Mouse (Mus musculus) hindbrain, embryonic 13.5 days (tissue): ENCODE results near the gene Ang. TPM values are rescaled to one million over a fixed set of nuclear protein-coding genes. Genes with fewer than 3 reads are reported as not detected.
"Not testable (repeated sequence)": the region's sequence is repeated elsewhere in the genome, so short reads cannot be mapped to it uniquely, and the experiment has no call there.

Source experiments
- ATAC-seq: fragments of 200-750 bp; cut with Nextera tagmentation; 2 replicates; pipeline ENCODE4 v1.8.0; 2017; ENCODE audit warnings: moderate TSS enrichment; ENCODE audit not compliant: low FRiP score
- H3K27ac ChIP-seq: fragments of 300-500 bp; sonication (generic); 2 replicates; pipeline ENCODE4 v1.5.1; 2015; ENCODE audit warnings: inconsistent platforms, mild to moderate bottlenecking, moderate library complexity
- H3K27me3 ChIP-seq: fragments of 300-500 bp; sonication (generic); 2 replicates; pipeline ENCODE4 v1.6.1; 2015; ENCODE audit warnings: mild to moderate bottlenecking, inconsistent platforms
- H3K36me3 ChIP-seq: fragments of 300-500 bp; sonication (generic); 2 replicates; pipeline ENCODE4 v1.6.1; 2015; ENCODE audit warnings: mild to moderate bottlenecking, inconsistent platforms
- H3K4me1 ChIP-seq: fragments of 300-500 bp; sonication (generic); replicated peaks from 2 replicates; pipeline ENCODE4 v1.6.1; 2015; ENCODE audit warnings: inconsistent platforms
- H3K4me2 ChIP-seq: fragments of 300-500 bp; sonication (generic); 2 replicates; pipeline ENCODE4 v1.6.1; 2015; ENCODE audit warnings: inconsistent platforms, mild to moderate bottlenecking, moderate library complexity
- H3K4me3 ChIP-seq: fragments of 300-500 bp; sonication (generic); 2 replicates; pipeline ENCODE4 v1.5.1; 2015; ENCODE audit warnings: mild to moderate bottlenecking, inconsistent platforms
- H3K9ac ChIP-seq: fragments of 300-500 bp; sonication (generic); 2 replicates; pipeline ENCODE4 v1.6.1; 2015; ENCODE audit warnings: mild to moderate bottlenecking, inconsistent platforms
- H3K9me3 ChIP-seq: fragments of 300-500 bp; sonication (generic); 2 replicates; pipeline ENCODE4 v1.6.1; 2016; ENCODE audit warnings: inconsistent platforms
- WGBS: fragments of 180-500 bp; shearing (Covaris S2); methylation state at CpG from one replicate; pipeline ENCODE4 v1.1.7; 2015; 5-methylcytosine and 5-hydroxymethylcytosine counted together
- polyA plus RNA-seq: library from polyadenylated mRNA; unstranded; fragments of >200 nt; fragmentation: Nextera tagmentation; extraction: Ambion mirVana; gene quantifications from 2 replicates; pipeline ENCODE4 v1.2.1, GENCODE M21; 2015

The Ang gene
- polyA plus RNA-seq, 1 experiment from 2014 or later: 4.1 TPM

GRCm38 (mm10) chr14:51090077-51090781 is 721 bp upstream of the Ang start:
- ATAC-seq: peak; percentile 52
- H3K27ac ChIP-seq: peak overlapping the region; percentile 76
- H3K9me3 ChIP-seq: no peaks in the 10 kb centered on the region
- 0 out of 2 replicates have a peak, but pooled peaks cover 8% of the 10 kb centered on the region for H3K27me3 ChIP-seq
- H3K4me1 ChIP-seq: peaks cover 13% of the 10 kb centered on the region; the same call in 1 of the 2 replicates
- H3K4me2 ChIP-seq: peak overlapping the region; percentile 82
- H3K36me3 ChIP-seq: no peaks in the 10 kb centered on the region
- WGBS: 1% methylated on average over 27 of the region's 27 CpGs
- H3K9ac ChIP-seq: peak overlapping the region; percentile 68
- peak overlapping the region; percentile 63 for H3K4me3 ChIP-seq

DNA sequence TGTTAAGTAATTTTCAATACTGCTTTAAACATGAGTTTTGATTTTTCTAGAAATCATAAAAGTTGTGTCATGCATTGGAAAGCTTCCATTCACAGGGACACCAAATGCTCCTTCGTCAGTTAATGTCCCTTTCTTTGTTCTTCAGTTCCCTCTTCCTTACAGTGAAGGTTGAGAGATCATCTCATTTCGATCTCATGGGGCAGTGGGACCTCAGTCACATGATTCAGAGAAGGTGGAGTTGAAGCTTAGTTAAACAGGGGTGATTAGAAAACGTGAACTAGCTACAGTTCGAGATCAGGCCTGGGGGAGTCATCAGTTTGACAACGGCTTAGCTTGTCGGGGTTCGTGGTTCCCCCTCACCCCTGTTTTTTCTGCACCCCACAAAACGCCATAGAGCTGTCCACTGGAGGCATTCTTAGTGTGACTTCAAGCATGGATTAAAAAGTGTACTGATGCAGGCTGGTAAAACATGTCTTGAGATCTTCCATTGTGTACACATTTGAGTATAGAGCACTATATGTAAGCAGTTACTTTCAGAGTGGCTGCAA is 1.2 kb downstream of the Ang start:
- H3K36me3 ChIP-seq: no peaks in the 10 kb centered on the region
- no peak overlapping the region for H3K27ac ChIP-seq
- H3K4me2 ChIP-seq: peak overlapping the region; percentile 82
- no peaks in the 10 kb centered on the region for H3K27me3 ChIP-seq
- H3K9ac ChIP-seq: no peak overlapping the region
- no peak for ATAC-seq
- H3K9me3 ChIP-seq: no peaks in the 10 kb centered on the region
- H3K4me3 ChIP-seq: peak overlapping the region; percentile 63; the same call in 1 of the 2 replicates
- H3K4me1 ChIP-seq: peaks cover 13% of the 10 kb centered on the region; the same call in 1 of the 2 replicates
- WGBS: 60% methylated on average over 8 of the region's 8 CpGs

DNA sequence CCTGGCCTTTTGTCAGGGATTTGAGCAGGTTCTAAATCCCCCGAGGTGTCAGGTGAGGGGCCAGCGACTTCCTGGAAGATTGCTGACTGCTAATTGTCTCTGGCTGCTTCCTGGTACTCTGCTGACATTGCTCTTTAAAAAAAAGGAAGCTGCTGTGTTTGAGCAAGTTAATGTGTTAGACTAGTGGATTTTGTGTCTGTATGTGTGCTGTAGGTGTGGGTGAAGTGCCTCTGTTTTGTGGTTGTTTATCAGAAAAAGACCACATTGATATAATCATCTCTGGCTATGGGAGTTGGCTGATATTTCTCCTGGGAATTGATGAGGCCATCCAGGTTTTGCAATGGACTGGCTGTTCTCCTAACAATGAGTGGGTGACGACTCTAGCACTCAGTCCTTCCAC is 2.5 kb downstream of the Ang start:
- no peak for ATAC-seq
- H3K36me3 ChIP-seq: no peaks in the 10 kb centered on the region
- 0 out of 2 replicates have a peak, but pooled peaks cover 9% of the 10 kb centered on the region for H3K4me1 ChIP-seq
- H3K27me3 ChIP-seq: no peaks in the 10 kb centered on the region
- no peak overlapping the region for H3K27ac ChIP-seq
- H3K4me2 ChIP-seq: no peak overlapping the region
- H3K9ac ChIP-seq: no peak overlapping the region
- 38% methylated on average over 3 of the region's 3 CpGs for WGBS
- H3K4me3 ChIP-seq: no peak overlapping the region
- H3K9me3 ChIP-seq: no peaks in the 10 kb centered on the region

DNA sequence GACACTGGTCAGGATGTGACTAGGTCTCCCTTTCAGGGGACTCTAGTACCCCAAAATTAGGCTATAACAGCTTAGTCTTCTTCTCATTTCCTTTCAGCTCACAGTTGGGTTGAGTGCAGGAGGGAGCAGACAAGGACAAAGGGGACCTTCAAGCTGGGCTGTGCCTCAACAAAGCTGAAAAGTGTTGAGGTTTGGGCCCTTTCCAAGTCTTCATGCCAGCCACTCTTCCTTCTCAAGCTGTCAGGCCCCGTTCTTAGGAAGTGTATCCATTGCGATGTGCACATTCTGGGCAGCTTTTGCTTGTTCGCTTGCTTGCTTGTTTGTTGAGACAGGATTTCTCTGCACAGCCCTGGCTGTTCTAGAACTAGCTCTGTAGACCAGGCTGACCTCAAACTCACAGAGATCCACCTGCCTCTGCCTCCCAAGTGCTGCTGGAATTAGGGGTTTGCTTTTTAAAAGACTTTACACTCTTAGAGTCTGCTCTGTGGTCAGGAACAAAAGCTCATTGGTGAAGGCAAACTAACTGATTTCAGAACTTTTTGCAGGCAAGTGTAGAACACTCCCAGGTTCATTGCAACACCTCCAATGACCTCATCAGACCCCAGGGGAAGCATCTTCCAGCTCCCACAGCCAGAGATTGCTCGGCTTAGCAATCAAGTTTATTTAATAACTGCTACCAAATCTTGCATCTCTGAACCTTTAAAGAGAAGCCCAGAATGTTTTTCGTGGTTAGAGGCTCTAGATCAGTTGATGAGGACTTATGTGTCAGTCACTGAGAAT is 3.3 kb downstream of the Ang start:
- Histone ChIP-seq H3K36me3 (no peaks in the 10 kb centered on the region), H3K4me1 (0 out of 2 replicates have a peak, but pooled peaks cover 3% of the 10 kb centered on the region), H3K4me3 (no peak overlapping the region), H3K9me3 (no peaks in the 10 kb centered on the region), H3K9ac (no peak overlapping the region), H3K27me3 (no peaks in the 10 kb centered on the region), H3K27ac (no peak overlapping the region), H3K4me2 (no peak overlapping the region)
- ATAC-seq: no peak
- 83% methylated on average over 5 of the region's 5 CpGs for WGBS

- 68% methylated on average over 8 of the region's 9 CpGs for whole genome bisulfite sequencing
- Histone ChIP-seq H3K4me3 (no peak overlapping the region), H3K27ac (no peak overlapping the region), H3K4me1 (0 out of 2 replicates have a peak, but pooled peaks cover 3% of the 10 kb centered on the region), H3K4me2 (no peak overlapping the region), H3K9ac (no peak overlapping the region), H3K36me3 (no peaks in the 10 kb centered on the region), H3K9me3 (no peaks in the 10 kb centered on the region), H3K27me3 (no peaks in the 10 kb centered on the region)
- no peak for ATAC-seq
These were observed 4.0 kb downstream of the Ang start for GRCm38 (mm10) chr14:51094921-51095320.

GRCm38 (mm10) chr14:51095736-51096524 is 5.0 kb downstream of the Ang start:
- 73% methylated on average over 9 of the region's 9 CpGs for WGBS
- no peaks in the 10 kb centered on the region for H3K9me3 ChIP-seq
- ATAC-seq: no peak

DNA sequence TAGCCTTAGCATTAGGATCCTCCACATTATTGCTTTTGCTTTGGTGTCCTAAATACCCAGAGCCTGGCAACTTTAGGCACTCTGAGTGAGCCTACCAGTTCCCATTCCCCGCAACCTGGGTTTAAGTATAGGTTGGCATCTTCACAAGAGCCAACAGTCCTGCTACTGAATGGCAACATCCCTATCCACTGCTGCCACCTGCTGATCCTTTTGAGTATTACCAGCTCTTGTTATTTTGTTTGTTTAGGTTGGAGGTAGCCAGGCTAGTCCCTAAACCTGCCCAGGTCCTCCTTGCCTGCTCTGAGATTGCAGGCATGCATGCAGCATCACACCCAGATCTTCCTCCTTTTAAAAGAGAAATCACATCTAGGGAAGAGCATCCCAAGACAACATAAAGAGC is 7.3 kb downstream of the Ang start:
- not testable (repeated sequence) for H3K36me3 ChIP-seq, H3K4me2 ChIP-seq, H3K4me1 ChIP-seq, H3K27ac ChIP-seq, H3K27me3 ChIP-seq, H3K9me3 ChIP-seq, H3K4me3 ChIP-seq, H3K9ac ChIP-seq
- 38% methylated on average over 1 of the region's 1 CpGs for WGBS
- ATAC-seq: peak; percentile 40

More at GRCm38 (mm10) chr14:51095736-51096524, 5.0 kb downstream of the Ang start:
- H3K27me3 ChIP-seq: no peaks in the 10 kb centered on the region
- no peak overlapping the region for H3K9ac ChIP-seq
- H3K4me1 ChIP-seq: 0 out of 2 replicates have a peak, but pooled peaks cover 3% of the 10 kb centered on the region
- H3K36me3 ChIP-seq: no peaks in the 10 kb centered on the region
- H3K4me2 ChIP-seq: no peak overlapping the region
- H3K27ac ChIP-seq: no peak overlapping the region
- H3K4me3 ChIP-seq: no peak overlapping the region

DNA sequence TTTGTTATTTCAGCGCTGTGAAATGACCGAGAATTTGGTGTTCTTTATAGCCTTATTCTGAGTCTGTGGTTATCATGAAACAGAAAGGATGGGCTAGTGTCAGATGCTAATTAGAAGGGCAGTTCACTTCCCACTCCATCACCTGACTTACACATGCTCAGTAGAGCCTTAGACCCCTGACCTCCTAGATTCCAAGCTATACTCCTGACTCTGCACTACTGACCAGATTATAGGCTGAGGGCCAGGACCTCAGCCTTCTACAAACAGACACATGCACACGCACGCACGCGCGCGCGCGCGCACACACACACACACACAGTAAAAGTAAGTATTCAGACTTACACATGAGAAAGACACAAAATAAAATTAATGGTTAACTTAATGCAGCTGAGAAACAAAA is 8.0 kb downstream of the Ang start:
- no peaks in the 10 kb centered on the region for H3K27me3 ChIP-seq
- 94% methylated on average over 11 of the region's 11 CpGs for WGBS
- no peak overlapping the region for H3K4me3 ChIP-seq
- H3K9me3 ChIP-seq: no peaks in the 10 kb centered on the region
- H3K4me2 ChIP-seq: no peak overlapping the region
- no peak for ATAC-seq
- no peak overlapping the region for H3K27ac ChIP-seq
- H3K36me3 ChIP-seq: no peaks in the 10 kb centered on the region
- no peaks in the 10 kb centered on the region for H3K4me1 ChIP-seq
- H3K9ac ChIP-seq: no peak overlapping the region

GRCm38 (mm10) chr14:51101284-51101683 is 10.3 kb downstream of the Ang start:
- no peak overlapping the region for H3K4me3 ChIP-seq
- 0 out of 2 replicates have a peak, but pooled peaks cover 2% of the 10 kb centered on the region for H3K36me3 ChIP-seq
- H3K4me2 ChIP-seq: no peak overlapping the region
- H3K27me3 ChIP-seq: no peaks in the 10 kb centered on the region
- ATAC-seq: no peak
- WGBS: 80% methylated on average over 9 of the region's 9 CpGs
- no peaks in the 10 kb centered on the region for H3K9me3 ChIP-seq
- no peaks in the 10 kb centered on the region for H3K4me1 ChIP-seq
- H3K9ac ChIP-seq: no peak overlapping the region
- no peak overlapping the region for H3K27ac ChIP-seq

DNA sequence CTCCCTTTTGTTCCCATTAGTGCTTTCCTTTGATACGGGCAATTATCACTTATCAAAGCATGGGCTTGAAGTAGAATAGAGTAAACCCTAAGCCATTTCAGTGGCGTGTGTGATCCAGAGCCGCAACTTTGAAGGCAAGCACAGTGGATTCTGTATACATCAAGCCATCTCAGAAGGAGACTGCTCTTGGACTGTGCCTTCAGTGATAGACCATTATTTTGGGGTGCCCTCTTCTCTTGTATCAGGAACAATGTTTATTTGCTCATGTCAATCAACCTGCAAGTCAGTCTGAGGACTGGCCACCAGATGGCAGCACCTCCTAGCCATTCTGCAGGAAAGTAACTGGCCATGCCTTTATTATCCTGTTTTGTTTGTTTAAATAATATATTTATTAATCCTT is 12.3 kb downstream of the Ang start:
- 63% methylated on average over 3 of the region's 3 CpGs for WGBS
- no peaks in the 10 kb centered on the region for H3K9me3 ChIP-seq
- H3K4me3 ChIP-seq: no peak overlapping the region
- no peak overlapping the region for H3K27ac ChIP-seq
- no peaks in the 10 kb centered on the region for H3K4me1 ChIP-seq
- H3K4me2 ChIP-seq: no peak overlapping the region
- H3K27me3 ChIP-seq: no peaks in the 10 kb centered on the region
- H3K9ac ChIP-seq: no peak overlapping the region
- H3K36me3 ChIP-seq: 0 out of 2 replicates have a peak, but pooled peaks cover 2% of the 10 kb centered on the region
- peak; percentile 58 for ATAC-seq

- Histone ChIP-seq H3K36me3 (0 out of 2 replicates have a peak, but pooled peaks cover 2% of the 10 kb centered on the region), H3K4me1 (no peaks in the 10 kb centered on the region), H3K27ac (no peak overlapping the region), H3K9me3 (no peaks in the 10 kb centered on the region), H3K4me3 (no peak overlapping the region), H3K9ac (no peak overlapping the region), H3K4me2 (no peak overlapping the region), H3K27me3 (no peaks in the 10 kb centered on the region)
- no peak for ATAC-seq
- 86% methylated on average over 2 of the region's 2 CpGs for WGBS
These were observed 13.4 kb downstream of the Ang start for GRCm38 (mm10) chr14:51104366-51104765.
